Mouse (Mus musculus) lung, postnatal 0 days (tissue): ENCODE measurements at regions not wholly inside any gene's neighbourhood (a gene's known extent, or its start where the extent isn't known, plus 50 kb on each side); places are given as distances from the start of the nearest gene placed in this dataset.
A peak's percentile ranks its signal among the peaks of the same experiment; 100 is the strongest.

Experiments
- ATAC-seq: fragments of 200-750 bp; cut with Nextera tagmentation; 2 replicates; pipeline ENCODE4 v1.8.0; 2017; ENCODE audit warnings: moderate library complexity
- DNase-seq: peaks from one replicate; pipeline ENCODE4 v3.0.0-alpha.2; 2016; ENCODE audit warnings: low spot score
- H3K27ac ChIP-seq: fragments of 300-500 bp; sonication (generic); 2 replicates; pipeline ENCODE4 v1.5.1; 2014; ENCODE audit warnings: antibody characterized with exemption, mild to moderate bottlenecking, low read length, mixed read lengths
- H3K27me3 ChIP-seq: fragments of 300-500 bp; sonication (generic); replicated peaks from 2 replicates; pipeline ENCODE4 v1.6.1; 2014; ENCODE audit warnings: low read length, mixed read lengths; ENCODE audit not compliant: insufficient read depth
- H3K36me3 ChIP-seq: fragments of 300-500 bp; sonication (generic); 2 replicates; pipeline ENCODE4 v1.6.1; 2014; ENCODE audit warnings: low read length, mixed read lengths; ENCODE audit not compliant: insufficient read depth
- H3K4me1 ChIP-seq: fragments of 300-500 bp; sonication (generic); 2 replicates; pipeline ENCODE4 v1.6.1; 2014; ENCODE audit warnings: antibody characterized with exemption, low read depth, low read length, mixed read lengths; ENCODE audit not compliant: insufficient read depth
- H3K4me2 ChIP-seq: fragments of 300-500 bp; sonication (generic); replicated peaks from 2 replicates; pipeline ENCODE4 v1.6.1; 2014; ENCODE audit warnings: low read depth, mild to moderate bottlenecking, low read length, moderate library complexity, mixed read lengths
- H3K4me3 ChIP-seq: fragments of 300-500 bp; sonication (generic); 2 replicates; pipeline ENCODE4 v1.5.1; 2014; ENCODE audit warnings: low read depth, low read length
- H3K9ac ChIP-seq: fragments of 300-500 bp; sonication (generic); replicated peaks from 2 replicates; pipeline ENCODE4 v1.6.1; 2014; ENCODE audit warnings: low read depth, mild to moderate bottlenecking
- H3K9me3 ChIP-seq: fragments of 300-500 bp; sonication (generic); 2 replicates; pipeline ENCODE4 v1.6.1; 2016; ENCODE audit warnings: low read length, mixed read lengths
- CTCF ChIP-seq: IDR thresholded peaks from 2 replicates; pipeline ENCODE4 v1.5.1; 2016; ENCODE audit warnings: antibody characterized with exemption, mild to moderate bottlenecking
- EP300 ChIP-seq: IDR thresholded peaks from 2 replicates; pipeline ENCODE4 v1.6.1; 2016; ENCODE audit warnings: antibody characterized with exemption, mild to moderate bottlenecking, control low read depth
- WGBS: fragments of 180-500 bp; shearing (Covaris S2); extraction: QIAGEN DNeasy Blood & Tissue Kit; methylation state at CpG from one replicate; pipeline ENCODE4 v1.1.7; 2014; 5-methylcytosine and 5-hydroxymethylcytosine counted together

GRCm38 (mm10) chr2:169222264-169222663 is 266.9 kb upstream of the Zfp64 start:
- ATAC-seq (no peak), DNase-seq (no peak)
- H3K27me3 ChIP-seq: no peaks in the 10 kb centered on the region
- WGBS: 66% methylated on average over 8 of the region's 8 CpGs
- H3K4me3 ChIP-seq: no peak overlapping the region
- no peaks in the 10 kb centered on the region for H3K4me1 ChIP-seq
- no peak overlapping the region for H3K27ac ChIP-seq
- TF ChIP-seq CTCF (no peak), EP300 (no peak)
- no peak overlapping the region for H3K9ac ChIP-seq
- H3K36me3 ChIP-seq: no peaks in the 10 kb centered on the region
- no peak overlapping the region for H3K4me2 ChIP-seq
- H3K9me3 ChIP-seq: no peaks in the 10 kb centered on the region

- Histone ChIP-seq H3K27me3 (no peaks in the 10 kb centered on the region), H3K4me1 (no peaks in the 10 kb centered on the region), H3K4me2 (no peak overlapping the region), H3K9me3 (no peaks in the 10 kb centered on the region), H3K9ac (no peak overlapping the region), H3K27ac (no peak overlapping the region), H3K36me3 (no peaks in the 10 kb centered on the region), H3K4me3 (no peak overlapping the region)
- TF ChIP-seq EP300 (no peak), CTCF (no peak)
- DNase-seq (no peak), ATAC-seq (no peak)
- WGBS: 74% methylated on average over 7 of the region's 7 CpGs
These were observed 265.8 kb upstream of the Zfp64 start for GRCm38 (mm10) chr2:169221141-169221540.

GRCm38 (mm10) chr2:169215546-169216043 is 260.2 kb upstream of the Zfp64 start:
- H3K4me3 ChIP-seq: no peak overlapping the region
- H3K36me3 ChIP-seq: no peaks in the 10 kb centered on the region
- DNase-seq (no peak), ATAC-seq (no peak)
- 81% methylated on average over 18 of the region's 18 CpGs for WGBS
- H3K9ac ChIP-seq: no peak overlapping the region
- H3K27ac ChIP-seq: no peak overlapping the region
- no peak overlapping the region for H3K4me2 ChIP-seq
- H3K4me1 ChIP-seq: no peaks in the 10 kb centered on the region
- TF ChIP-seq EP300 (no peak), CTCF (no peak)
- no peaks in the 10 kb centered on the region for H3K27me3 ChIP-seq
- no peaks in the 10 kb centered on the region for H3K9me3 ChIP-seq

GRCm38 (mm10) chr2:169214396-169214795 is 259.0 kb upstream of the Zfp64 start:
- H3K27ac ChIP-seq: no peak overlapping the region
- WGBS: 90% methylated on average over 1 of the region's 1 CpGs
- DNase-seq (no peak), ATAC-seq (no peak)
- H3K9me3 ChIP-seq: no peaks in the 10 kb centered on the region
- H3K4me1 ChIP-seq: no peaks in the 10 kb centered on the region
- H3K36me3 ChIP-seq: no peaks in the 10 kb centered on the region
- H3K9ac ChIP-seq: no peak overlapping the region
- H3K27me3 ChIP-seq: no peaks in the 10 kb centered on the region
- no peak overlapping the region for H3K4me3 ChIP-seq
- H3K4me2 ChIP-seq: no peak overlapping the region
- TF ChIP-seq EP300 (no peak), CTCF (no peak)

GRCm38 (mm10) chr2:169213314-169213713 is 257.9 kb upstream of the Zfp64 start:
- peak; percentile 37 for ATAC-seq
- H3K4me1 ChIP-seq: no peaks in the 10 kb centered on the region
- TF ChIP-seq EP300 (no peak), CTCF (no peak)
- no peaks in the 10 kb centered on the region for H3K36me3 ChIP-seq
- H3K9ac ChIP-seq: no peak overlapping the region
- H3K4me2 ChIP-seq: no peak overlapping the region
- peak; percentile 31 for DNase-seq
- H3K4me3 ChIP-seq: no peak overlapping the region
- no peaks in the 10 kb centered on the region for H3K27me3 ChIP-seq
- H3K9me3 ChIP-seq: no peaks in the 10 kb centered on the region
- WGBS: 39% methylated on average over 10 of the region's 10 CpGs
- no peak overlapping the region for H3K27ac ChIP-seq

- Histone ChIP-seq H3K9ac (no peak overlapping the region), H3K4me2 (no peak overlapping the region), H3K27ac (no peak overlapping the region), H3K9me3 (no peaks in the 10 kb centered on the region), H3K4me1 (no peaks in the 10 kb centered on the region), H3K4me3 (no peak overlapping the region), H3K27me3 (no peaks in the 10 kb centered on the region), H3K36me3 (no peaks in the 10 kb centered on the region)
- no peak for TF ChIP-seq CTCF
- no peak for DNase-seq
- no peak for ATAC-seq
- 47% methylated on average over 3 of the region's 3 CpGs for WGBS
These were observed 257.4 kb upstream of the Zfp64 start for GRCm38 (mm10) chr2:169212676-169213257.

GRCm38 (mm10) chr2:169204254-169204752 is 248.9 kb upstream of the Zfp64 start:
- H3K4me3 ChIP-seq: no peak overlapping the region
- DNase-seq: peak; percentile 23
- no peaks in the 10 kb centered on the region for H3K4me1 ChIP-seq
- H3K9ac ChIP-seq: no peak overlapping the region
- H3K9me3 ChIP-seq: no peaks in the 10 kb centered on the region
- no peak overlapping the region; the same call in 1 of the 2 replicates for H3K4me2 ChIP-seq
- no peaks in the 10 kb centered on the region for H3K36me3 ChIP-seq
- ATAC-seq: peak; percentile 69
- no peaks in the 10 kb centered on the region for H3K27me3 ChIP-seq
- TF ChIP-seq CTCF: no peak
- TF ChIP-seq EP300: peak; percentile 92
- 21% methylated on average over 19 of the region's 19 CpGs for WGBS
- H3K27ac ChIP-seq: no peak overlapping the region
